Mouse (Mus musculus): Measurements from ENCODE around the gene Map3k4. TPM values are rescaled to one million over a fixed set of nuclear protein-coding genes. Genes with fewer than 3 reads are reported as not detected.
"Not testable (repeated sequence)": the region's sequence is repeated elsewhere in the genome, so short reads cannot be mapped to it uniquely, and the experiment has no call there.

Gene Map3k4
- polyA plus RNA-seq, 2 experiments from 2014 or later = 10.0 to 11.9 TPM

- ATAC-seq = no peak
These were observed 13.9 kb downstream of the Map3k4 start for GRCm38 (mm10) chr17:12304658-12305057.

- ATAC-seq = peak; percentile 97
These were observed 17.5 kb downstream of the Map3k4 start for GRCm38 (mm10) chr17:12300896-12301706.

GRCm38 (mm10) chr17:12300127-12300675 is 18.4 kb downstream of the Map3k4 start:
- ATAC-seq = no peak

- ATAC-seq = no peak
These were observed 19.2 kb downstream of the Map3k4 start for GRCm38 (mm10) chr17:12299371-12299770.

DNA sequence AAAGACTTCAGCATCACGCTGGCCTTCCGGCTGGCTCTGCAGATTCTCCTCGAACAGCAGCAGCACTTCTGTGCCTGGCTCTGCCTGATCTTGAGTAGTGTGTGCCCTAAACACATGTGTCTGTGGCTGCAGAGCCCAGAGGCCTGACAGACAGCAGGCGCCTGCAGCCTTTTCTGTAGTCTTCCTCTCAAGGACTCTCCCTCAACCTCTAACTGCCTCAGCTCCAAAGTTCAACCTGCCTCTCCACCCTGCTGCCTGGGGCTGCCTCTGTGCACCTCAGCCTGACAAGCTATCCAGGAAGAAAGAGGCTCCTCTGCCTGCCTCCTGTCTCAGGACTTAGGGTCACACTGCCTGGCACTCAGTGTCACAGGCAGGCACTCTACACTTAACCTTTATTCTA is 20.6 kb downstream of the Map3k4 start:
- no peak for ATAC-seq

DNA sequence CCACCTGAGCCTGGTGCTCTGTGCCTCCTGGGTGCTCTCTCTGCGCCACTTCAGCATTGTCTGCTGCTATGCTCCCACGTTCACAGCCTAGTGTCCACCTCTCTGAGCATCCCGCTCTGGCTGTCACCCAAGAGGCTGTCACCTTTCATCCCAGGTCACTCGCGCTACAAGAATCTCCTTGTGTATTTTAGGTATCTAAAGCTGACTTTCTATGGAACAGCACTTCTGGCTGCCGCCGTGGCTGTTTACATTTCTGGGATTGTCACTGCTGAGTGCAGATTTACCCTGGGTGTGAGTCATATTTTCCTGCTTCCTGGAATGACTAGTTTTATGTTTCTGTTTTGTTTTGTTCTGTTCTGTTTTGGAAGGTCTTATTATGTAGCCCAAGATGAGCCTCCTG is 21.3 kb downstream of the Map3k4 start:
- ATAC-seq = no peak

DNA sequence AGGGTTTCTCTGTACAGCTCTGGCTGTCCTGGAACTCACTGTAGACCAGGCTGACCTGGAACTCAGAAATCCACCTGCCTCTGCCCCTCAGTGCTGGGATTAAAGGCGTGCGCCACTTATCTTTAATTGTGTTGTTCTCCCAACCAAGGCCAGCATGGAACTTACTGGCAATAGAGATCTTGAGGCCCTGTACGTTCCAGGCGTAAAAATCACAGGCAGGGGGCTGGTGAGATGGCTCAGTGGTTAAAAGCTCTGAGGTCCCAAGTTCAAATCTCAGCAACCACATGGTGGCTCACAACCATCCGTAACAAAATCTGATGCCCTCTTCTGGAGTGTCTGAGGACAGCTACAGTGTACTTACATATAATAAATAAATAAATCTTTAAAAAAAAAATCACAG is 22.7 kb downstream of the Map3k4 start:
- not testable (repeated sequence) for ATAC-seq

GRCm38 (mm10) chr17:12294424-12294823 is 24.2 kb downstream of the Map3k4 start:
- no peak for ATAC-seq

GRCm38 (mm10) chr17:12293571-12293970 is 25.0 kb downstream of the Map3k4 start:
- ATAC-seq = no peak

- ATAC-seq = no peak
These were observed 25.7 kb downstream of the Map3k4 start for GRCm38 (mm10) chr17:12292877-12293276.

- no peak for ATAC-seq
These were observed 26.2 kb downstream of the Map3k4 start for GRCm38 (mm10) chr17:12292356-12292755.

DNA sequence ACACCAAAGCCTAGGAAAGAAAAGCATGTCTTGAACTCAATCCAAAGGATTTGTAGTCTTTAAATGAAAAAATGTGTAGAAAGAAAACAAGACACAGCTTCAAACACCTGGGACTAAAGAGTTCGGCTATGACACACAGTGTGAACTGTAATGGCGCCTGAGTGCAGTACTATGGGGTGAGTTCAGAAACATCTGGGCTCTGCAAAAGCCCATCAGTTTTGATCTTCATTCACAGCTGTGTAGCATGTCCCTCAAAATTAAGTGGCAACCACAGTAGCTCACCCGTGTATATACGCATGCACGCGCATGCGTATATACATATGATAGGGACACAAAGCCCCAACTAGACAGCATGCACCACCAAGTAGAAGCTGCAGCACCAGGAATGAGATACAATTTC is 27.4 kb downstream of the Map3k4 start:
- ATAC-seq = no peak

DNA sequence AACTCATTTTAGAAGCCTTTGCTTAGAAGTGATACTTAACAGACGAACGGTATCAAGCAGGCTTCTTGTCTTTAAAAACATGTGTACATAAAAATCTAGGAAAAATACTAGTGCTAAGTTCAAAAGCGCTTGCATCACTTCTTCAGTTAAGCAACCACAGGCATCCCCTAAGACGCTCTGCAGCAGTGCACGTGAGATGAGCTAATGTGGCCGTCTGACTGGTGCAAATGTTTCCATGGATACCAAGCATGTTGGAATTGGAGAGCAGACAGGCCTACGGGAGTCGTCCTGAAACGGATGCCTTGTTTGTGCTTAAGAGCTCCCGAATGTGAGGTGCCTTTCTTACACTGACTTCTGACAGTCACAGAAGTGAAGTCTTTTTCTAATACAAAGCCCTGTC is 27.9 kb downstream of the Map3k4 start:
- no peak for ATAC-seq

- not testable (repeated sequence) for ATAC-seq
These were observed 28.8 kb downstream of the Map3k4 start for GRCm38 (mm10) chr17:12289836-12290235.

- ATAC-seq = no peak
These were observed 29.7 kb downstream of the Map3k4 start for GRCm38 (mm10) chr17:12288871-12289270.

GRCm38 (mm10) chr17:12279810-12280209 is 38.8 kb downstream of the Map3k4 start:
- no peak for ATAC-seq

DNA sequence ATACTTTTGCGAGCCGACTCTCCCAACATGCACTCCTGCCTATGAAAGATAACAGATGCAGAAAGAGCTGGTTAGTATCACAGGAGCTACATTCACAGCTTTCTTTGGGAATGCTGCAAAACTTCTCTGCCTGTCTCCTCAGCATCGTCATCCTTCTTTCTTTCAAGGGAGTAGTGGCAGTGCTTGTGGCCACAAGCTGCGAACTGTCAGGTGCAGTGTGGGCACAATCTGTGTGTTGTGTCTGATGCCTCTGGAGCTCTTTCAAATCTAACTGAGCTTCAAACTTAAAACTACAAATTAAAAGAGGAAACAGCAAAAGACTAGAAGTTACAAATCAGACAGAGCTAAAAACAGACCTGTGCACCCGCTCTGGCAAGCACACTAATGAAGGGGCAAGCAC is 40.5 kb downstream of the Map3k4 start:
- ATAC-seq = no peak

GRCm38 (mm10) chr17:12277297-12277696 is 41.3 kb downstream of the Map3k4 start:
- no peak for ATAC-seq

GRCm38 (mm10) chr17:12276496-12277200 is 41.9 kb downstream of the Map3k4 start:
- ATAC-seq = no peak

- ATAC-seq = no peak
These were observed 42.8 kb downstream of the Map3k4 start for GRCm38 (mm10) chr17:12275756-12276155.

DNA sequence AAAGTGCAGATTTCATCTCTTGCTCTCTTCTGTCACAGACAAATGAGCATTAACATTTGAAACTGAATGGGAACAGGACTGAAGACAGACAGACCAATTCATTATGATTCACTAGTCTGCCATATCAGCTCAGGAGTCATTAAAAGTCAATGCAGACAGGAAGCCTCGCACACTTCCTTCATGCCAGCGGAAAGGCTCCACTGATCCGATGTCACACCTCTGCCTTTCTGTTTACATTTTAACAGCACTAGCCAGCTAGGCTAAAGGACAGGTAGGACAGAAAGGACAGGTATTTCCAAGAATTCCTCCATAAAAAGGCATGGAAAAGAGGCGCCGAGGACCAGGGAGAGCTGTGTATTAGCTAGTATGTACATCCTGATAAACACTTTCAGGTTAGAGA is 45.6 kb downstream of the Map3k4 start:
- no peak for ATAC-seq

DNA sequence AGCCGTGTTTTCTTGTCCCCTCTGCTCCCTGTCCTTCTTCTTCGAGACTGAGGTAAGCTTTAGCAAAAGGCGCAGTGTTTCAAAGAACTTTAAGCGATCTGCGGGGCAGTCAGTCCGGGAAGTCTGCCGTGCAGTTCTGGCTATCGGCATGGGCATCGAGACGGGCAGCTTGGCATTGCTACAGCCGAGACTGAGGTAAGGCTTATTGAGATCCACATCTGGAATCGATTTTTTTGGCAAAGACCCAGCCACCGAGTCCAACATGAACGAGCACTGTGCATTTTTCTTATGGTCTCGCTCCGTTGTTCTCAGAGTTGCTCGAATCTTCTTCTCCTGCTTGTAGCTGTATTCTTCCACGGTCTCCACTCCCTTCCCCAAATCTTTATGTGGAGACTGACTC is 46.8 kb downstream of the Map3k4 start:
- ATAC-seq = no peak

- no peak for ATAC-seq
These were observed 50.1 kb downstream of the Map3k4 start for GRCm38 (mm10) chr17:12268538-12268937.

DNA sequence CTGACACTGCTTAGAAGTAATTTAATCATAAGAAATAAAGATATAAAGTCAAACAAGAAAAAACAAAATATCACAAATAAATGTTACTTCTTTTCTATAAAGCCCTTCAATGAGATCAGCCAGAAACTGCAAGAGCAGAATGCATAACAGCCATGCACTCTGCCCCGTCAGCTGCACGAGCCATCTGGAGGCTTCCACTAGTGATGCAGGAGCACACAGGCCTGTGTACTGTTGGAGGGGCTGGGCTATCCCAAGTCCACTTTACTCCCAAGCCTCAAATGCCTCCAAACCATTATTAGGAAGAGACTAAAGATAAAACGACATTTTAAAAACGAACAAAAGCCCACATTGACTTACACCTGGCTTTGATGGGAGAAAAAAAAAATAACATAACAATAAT is 50.5 kb downstream of the Map3k4 start:
- no peak for ATAC-seq
